In the genomic region with DNA sequence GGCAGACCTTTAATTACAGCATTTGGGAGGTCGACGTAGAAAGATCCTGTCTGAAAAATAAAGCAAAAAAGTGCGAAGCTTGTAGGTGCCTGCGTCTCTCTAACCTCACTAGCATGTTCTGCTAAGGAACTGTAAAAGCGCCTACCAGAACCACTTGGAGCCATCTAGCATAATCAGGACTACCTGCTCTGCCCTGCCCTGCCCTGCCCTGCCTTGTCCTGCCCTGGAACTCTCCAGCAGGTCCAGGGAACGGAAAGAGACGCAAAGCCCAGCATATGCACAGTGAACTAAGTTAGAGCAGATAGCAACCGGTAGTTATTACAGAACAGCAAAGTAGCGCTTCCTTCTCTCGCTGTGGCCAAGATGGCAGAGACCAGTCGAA, we compare ENCODE assay signal across 9 mouse cellular contexts. TPM values are rescaled to one million over a fixed set of nuclear protein-coding genes. Genes with fewer than 3 reads are reported as not detected.
DNase-seq lines count a peak whose midpoint lies in the region; ATAC-seq and TF ChIP-seq lines count a peak whose summit lies in the region.
"Had no signal": no experiment of that assay in that cellular context is flagged by ENCODE, and none has a peak within 500 bp of the region (broad histone marks: within the 10 kb centered on the region; RNA-seq: fewer than 3 reads in every experiment).

No protein-coding gene starts in this region.

- WGBS in heart, adult 2 months, result 41% methylated on average over 11 of the region's 11 CpGs
- WGBS in hindbrain, embryonic 12.5 days, result 45% methylated on average over 11 of the region's 11 CpGs
- 57% methylated on average over 11 of the region's 11 CpGs for whole genome bisulfite sequencing in thymus, adult 2 months

- no peaks in the 10 kb centered on the region for H3K9me3 ChIP-seq in hindbrain, embryonic 12.5 days (replicated peaks)
- no peaks in the 10 kb centered on the region for H3K9me3 ChIP-seq in megakaryocyte, embryonic 14.5 days

- H3K4me1 ChIP-seq in heart, adult 2 months (ENCODE audit: control insufficient read depth, insufficient read depth, low read length), result peaks cover 4% of the 10 kb centered on the region
- peaks cover 7% of the 10 kb centered on the region; the same call in 1 of the 2 replicates for H3K4me1 ChIP-seq in hindbrain, embryonic 12.5 days
- H3K4me1 ChIP-seq in megakaryocyte, embryonic 14.5 days, result peaks cover 37% of the 10 kb centered on the region
- peaks cover 6% of the 10 kb centered on the region; the same call in 1 of the 2 replicates for H3K4me1 ChIP-seq in thymus, adult 2 months (replicated peaks; ENCODE audit: control insufficient read depth, insufficient read depth, low read length)

- H3K36me3 ChIP-seq in heart, adult 2 months (ENCODE audit: control insufficient read depth, insufficient read depth, low read length), result peaks cover 4% of the 10 kb centered on the region; the same call in 1 of the 2 replicates
- H3K36me3 ChIP-seq in hindbrain, embryonic 12.5 days, result no peaks in the 10 kb centered on the region
- no peaks in the 10 kb centered on the region for H3K36me3 ChIP-seq in megakaryocyte, embryonic 14.5 days (replicated peaks; ENCODE audit: low read length)
- H3K36me3 ChIP-seq in thymus, adult 2 months (ENCODE audit: control insufficient read depth, insufficient read depth, low read length), result no peaks in the 10 kb centered on the region

- TF ChIP-seq POLR2A in heart, adult 2 months (IDR thresholded peaks at IDR 0.05; ENCODE audit: insufficient read depth, low read depth, low read length), result no peak
- no peak for TF ChIP-seq POLR2A in thymus, adult 2 months (IDR thresholded peaks at IDR 0.05; ENCODE audit: control insufficient read depth, extremely low read depth, insufficient read depth, low read length, poor library complexity)

- no peak for TF ChIP-seq CTCF in heart, adult 2 months (IDR thresholded peaks at IDR 0.05)
- TF ChIP-seq CTCF in thymus, adult 2 months (IDR thresholded peaks at IDR 0.05; ENCODE audit: borderline replicate concordance, control insufficient read depth, extremely low read depth, insufficient read depth, low read length, poor library complexity), result no peak

- DNase-seq in heart, adult 2 months, result no peak
- DNase-seq in heart, postnatal 25 days (ENCODE audit: low spot score), result no peak
- peak; percentile 7 for DNase-seq in ES-CJ7 (ENCODE audit: low read depth, low spot score)
- no peak for DNase-seq in retina, postnatal 1 day
- DNase-seq in thymus, adult 2 months, result no peak
- no peak for DNase-seq in frontal cortex, adult 2 months (ENCODE audit: extremely low spot score in 1 of 2, low spot score in 1 of 2)

- no peak overlapping the region for H3K9ac ChIP-seq in heart, adult 2 months (ENCODE audit: low read depth, low read length)
- no peak overlapping the region for H3K9ac ChIP-seq in hindbrain, embryonic 12.5 days

- peak overlapping the region; percentile 51 for H3K4me3 ChIP-seq in heart, adult 2 months
- H3K4me3 ChIP-seq in hindbrain, embryonic 12.5 days, result peak overlapping the region; percentile 50
- H3K4me3 ChIP-seq in megakaryocyte, embryonic 14.5 days (replicated peaks), result peak overlapping the region; percentile 95
- H3K4me3 ChIP-seq in thymus, adult 2 months (ENCODE audit: control insufficient read depth, insufficient read depth, low read length), result no peak overlapping the region

- H3K27ac ChIP-seq in heart, adult 2 months, result no peak overlapping the region
- H3K27ac ChIP-seq in hindbrain, embryonic 12.5 days, result no peak overlapping the region
- H3K27ac ChIP-seq in thymus, adult 2 months (ENCODE audit: control insufficient read depth, insufficient read depth, low read length), result no peak overlapping the region

- TF ChIP-seq EP300 in heart, adult 2 months (IDR thresholded peaks at IDR 0.05; ENCODE audit: insufficient read depth, low read depth, low read length), result no peak

- intact Hi-C loops in heart, adult 2 months (cut with DNase I), result no loop called here
- intact Hi-C loops in heart, postnatal 25 days (cut with DNase I), result loop anchor here (10.0 kb wide), 1 partner anchor 254 kb away; no protein-coding TSS in a partner anchor

- peak; percentile 51 for ATAC-seq in hindbrain, embryonic 12.5 days (ENCODE audit: low FRiP score)

- H3K79me2 ChIP-seq in heart, adult 2 months (replicated peaks; ENCODE audit: control insufficient read depth, insufficient read depth, low read length), result no peaks in the 10 kb centered on the region

- peak overlapping the region; percentile 98 for H3K4me2 ChIP-seq in hindbrain, embryonic 12.5 days (replicated peaks)

- no peaks in the 10 kb centered on the region for H3K27me3 ChIP-seq in heart, adult 2 months (ENCODE audit: control insufficient read depth, insufficient read depth, low read length)
- H3K27me3 ChIP-seq in hindbrain, embryonic 12.5 days, result no peaks in the 10 kb centered on the region; the same call in 1 of the 2 replicates
- H3K27me3 ChIP-seq in megakaryocyte, embryonic 14.5 days (replicated peaks), result no peaks in the 10 kb centered on the region
- no peaks in the 10 kb centered on the region for H3K27me3 ChIP-seq in thymus, adult 2 months (ENCODE audit: control insufficient read depth, insufficient read depth, low read length)

RNA-seq across cellular contexts. Expression of a gene that starts 0.5 kb away (rescaled TPM):
- total RNA-seq in heart, adult 2 months (2021), result 1 to 10 TPM; 5.5 to 5.7 TPM
- 4.6 and 9.0 TPM in 2 replicates for polyA plus RNA-seq in heart, adult 2 months (2012; rRNA removed)
- 1 to 10 TPM; 4.0 to 5.7 TPM for total RNA-seq in heart, postnatal 25 days (2021)
- polyA plus RNA-seq in hindbrain, embryonic 12.5 days (2016; fragmentation: Nextera tagmentation; extraction: Ambion mirVana), result 0.19 and 0.31 TPM in 2 replicates
- polyA plus RNA-seq in megakaryocyte, embryonic 14.5 days (2012; ENCODE audit: insufficient read depth, low replicate concordance), result not detected in 2 replicates
- 0.82 and 1.2 TPM in 2 replicates for polyA plus RNA-seq in thymus, adult 2 months (2012; rRNA removed)
- not detected in 2 replicates for polyA plus RNA-seq in frontal cortex, adult 2 months (2012; rRNA removed)

RNA-seq across cellular contexts. Expression of a gene that starts 26.0 kb away (rescaled TPM):
- total RNA-seq in heart, adult 2 months (2021), result under 1 TPM; 0.31 to 0.68 TPM
- 0.27 and 0.32 TPM in 2 replicates for polyA plus RNA-seq in heart, adult 2 months (2012; rRNA removed)
- total RNA-seq in heart, postnatal 25 days (2021), result under 1 TPM; 0.34 to 0.44 TPM
- 0.10 and 0.14 TPM in 2 replicates for polyA plus RNA-seq in hindbrain, embryonic 12.5 days (2016; fragmentation: Nextera tagmentation; extraction: Ambion mirVana)
- 0.79 TPM in 1 of 2 replicates, not detected in the other for polyA plus RNA-seq in megakaryocyte, embryonic 14.5 days (2012; ENCODE audit: insufficient read depth, low replicate concordance)
- 0.19 and 0.59 TPM in 2 replicates for polyA plus RNA-seq in thymus, adult 2 months (2012; rRNA removed)
- 0.06 and 0.11 TPM in 2 replicates for polyA plus RNA-seq in frontal cortex, adult 2 months (2012; rRNA removed)

RNA-seq across cellular contexts. Expression of a gene that starts 33.7 kb away (rescaled TPM):
- under 1 TPM; 0.21 to 0.30 TPM for total RNA-seq in heart, adult 2 months (2021)
- polyA plus RNA-seq in heart, adult 2 months (2012; rRNA removed), result 0.09 TPM in 1 of 2 replicates, not detected in the other
- not detected for total RNA-seq in heart, postnatal 25 days (2021)
- not detected in 2 replicates for polyA plus RNA-seq in hindbrain, embryonic 12.5 days (2016; fragmentation: Nextera tagmentation; extraction: Ambion mirVana)
- not detected in 2 replicates for polyA plus RNA-seq in megakaryocyte, embryonic 14.5 days (2012; ENCODE audit: insufficient read depth, low replicate concordance)
- polyA plus RNA-seq in thymus, adult 2 months (2012; rRNA removed), result 0.23 and 0.26 TPM in 2 replicates
- not detected in 2 replicates for polyA plus RNA-seq in frontal cortex, adult 2 months (2012; rRNA removed)
- polyA plus RNA-seq: C2C12 had no signal
